Mouse (Mus musculus): ENCODE measurements around the gene Nptx2. TPM values are rescaled to one million over a fixed set of nuclear protein-coding genes. Genes with fewer than 3 reads are reported as not detected.

Nptx2 gene
- polyA plus RNA-seq, 1 experiment = 11.1 TPM

DNA sequence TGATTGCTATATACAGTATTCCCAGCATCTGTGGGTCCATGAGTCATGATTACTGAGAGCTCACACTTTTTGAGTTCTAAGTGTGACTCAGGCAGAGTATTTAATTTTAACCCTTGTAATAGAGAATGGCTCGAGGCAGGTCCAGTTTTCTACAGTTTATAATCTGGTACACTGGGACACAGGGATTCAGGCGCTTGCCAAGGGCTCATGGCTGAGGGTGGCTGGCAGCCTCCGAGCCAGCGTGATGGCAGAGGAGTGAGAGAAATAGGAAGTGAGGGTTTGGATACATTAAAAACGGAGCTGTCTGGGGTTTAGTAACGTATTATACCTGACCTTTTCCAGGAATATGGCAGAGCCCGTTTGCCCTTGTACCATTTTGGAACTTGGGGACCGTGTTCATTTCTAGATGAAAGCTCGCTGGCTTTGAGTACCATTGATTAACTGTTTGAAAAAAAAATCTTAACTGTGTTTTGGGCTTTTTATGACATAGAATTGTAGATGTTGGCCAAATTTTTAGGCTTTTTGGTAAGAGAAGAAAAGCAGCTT, 1.7 kb downstream of the Nptx2 start:
- no peak overlapping the region for H3K4me3 ChIP-seq (ENCODE audit: control insufficient read depth, low read depth, low read length)
- H3K36me3 ChIP-seq (ENCODE audit: control insufficient read depth, insufficient read depth, low read length) = no peaks in the 10 kb centered on the region
- H3K27ac ChIP-seq (ENCODE audit: control insufficient read depth, insufficient read depth, low read depth, low read length) = no peak overlapping the region
- no peaks in the 10 kb centered on the region for H3K27me3 ChIP-seq (ENCODE audit: control insufficient read depth, insufficient read depth, low read length)
- no peak for TF ChIP-seq CTCF (IDR thresholded peaks at IDR 0.05; ENCODE audit: control insufficient read depth, insufficient read depth, insufficient replicate concordance, low read depth, low read length)
- H3K4me1 ChIP-seq (ENCODE audit: control insufficient read depth, insufficient read depth, low read length) = peaks cover 21% of the 10 kb centered on the region

DNA sequence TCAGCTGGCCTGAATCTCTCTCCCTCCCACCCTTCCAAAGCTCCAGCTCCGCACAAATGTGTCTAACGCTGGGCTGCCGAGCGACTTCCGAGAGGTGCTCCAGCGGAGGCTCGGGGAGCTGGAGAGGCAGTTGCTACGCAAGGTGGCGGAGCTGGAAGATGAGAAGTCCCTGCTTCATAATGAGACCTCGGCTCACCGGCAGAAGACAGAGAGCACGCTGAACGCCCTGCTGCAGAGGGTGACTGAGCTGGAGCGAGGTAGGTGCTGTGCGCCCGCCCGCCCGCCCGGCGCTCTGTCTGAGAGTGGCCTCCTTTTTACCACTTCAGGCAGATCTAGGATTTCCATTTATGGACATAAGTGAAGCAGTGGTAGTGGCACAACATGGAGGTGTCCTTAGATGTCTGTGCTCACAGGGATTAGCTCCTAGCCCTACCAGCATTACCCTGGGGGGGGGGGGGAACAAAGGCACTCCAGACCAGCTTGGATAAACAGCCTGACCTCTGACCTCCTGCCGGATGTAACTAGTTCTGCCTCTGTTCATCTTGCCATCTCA, 2.5 kb downstream of the Nptx2 start:
- no peak for TF ChIP-seq CTCF (IDR thresholded peaks at IDR 0.05; ENCODE audit: control insufficient read depth, insufficient read depth, insufficient replicate concordance, low read depth, low read length)
- no peak for TF ChIP-seq POLR2A (IDR thresholded peaks at IDR 0.05; ENCODE audit: control insufficient read depth, low read depth, low read length)
- no peaks in the 10 kb centered on the region for H3K27me3 ChIP-seq (ENCODE audit: control insufficient read depth, insufficient read depth, low read length)
- H3K4me1 ChIP-seq (ENCODE audit: control insufficient read depth, insufficient read depth, low read length) = peaks cover 21% of the 10 kb centered on the region
- H3K4me3 ChIP-seq (ENCODE audit: control insufficient read depth, low read depth, low read length) = no peak overlapping the region; the same call in 1 of the 2 replicates
- H3K36me3 ChIP-seq (ENCODE audit: control insufficient read depth, insufficient read depth, low read length) = no peaks in the 10 kb centered on the region
- H3K27ac ChIP-seq (ENCODE audit: control insufficient read depth, insufficient read depth, low read depth, low read length) = no peak overlapping the region

DNA sequence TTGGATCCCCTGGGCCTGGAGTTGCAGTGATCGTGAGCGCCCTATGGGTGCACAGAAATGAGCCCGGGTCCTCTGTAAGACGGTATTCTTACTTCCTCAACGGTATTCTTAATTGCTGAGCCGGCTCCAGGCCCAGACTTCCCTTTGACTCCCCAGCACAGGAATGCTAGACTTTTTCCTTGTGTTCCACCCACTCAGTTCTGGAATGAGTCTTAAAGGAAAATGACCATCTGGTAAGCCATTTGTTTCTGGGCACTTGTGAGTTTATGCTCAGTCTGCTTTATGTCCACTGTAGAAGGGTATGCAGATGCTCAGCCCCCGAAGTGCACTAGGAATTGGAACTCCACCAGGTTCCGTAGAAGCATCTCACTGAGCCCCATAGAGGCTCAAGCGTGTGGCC, 4.3 kb downstream of the Nptx2 start:
- Histone ChIP-seq H3K4me3 (ENCODE audit: control insufficient read depth, low read depth, low read length) (no peak overlapping the region), H3K36me3 (ENCODE audit: control insufficient read depth, insufficient read depth, low read length) (no peaks in the 10 kb centered on the region), H3K27me3 (ENCODE audit: control insufficient read depth, insufficient read depth, low read length) (no peaks in the 10 kb centered on the region), H3K4me1 (ENCODE audit: control insufficient read depth, insufficient read depth, low read length) (peaks cover 20% of the 10 kb centered on the region), H3K27ac (ENCODE audit: control insufficient read depth, insufficient read depth, low read depth, low read length) (no peak overlapping the region)
- TF ChIP-seq CTCF (IDR thresholded peaks at IDR 0.05; ENCODE audit: control insufficient read depth, insufficient read depth, insufficient replicate concordance, low read depth, low read length) (no peak), POLR2A (IDR thresholded peaks at IDR 0.05; ENCODE audit: control insufficient read depth, low read depth, low read length) (no peak)

DNA sequence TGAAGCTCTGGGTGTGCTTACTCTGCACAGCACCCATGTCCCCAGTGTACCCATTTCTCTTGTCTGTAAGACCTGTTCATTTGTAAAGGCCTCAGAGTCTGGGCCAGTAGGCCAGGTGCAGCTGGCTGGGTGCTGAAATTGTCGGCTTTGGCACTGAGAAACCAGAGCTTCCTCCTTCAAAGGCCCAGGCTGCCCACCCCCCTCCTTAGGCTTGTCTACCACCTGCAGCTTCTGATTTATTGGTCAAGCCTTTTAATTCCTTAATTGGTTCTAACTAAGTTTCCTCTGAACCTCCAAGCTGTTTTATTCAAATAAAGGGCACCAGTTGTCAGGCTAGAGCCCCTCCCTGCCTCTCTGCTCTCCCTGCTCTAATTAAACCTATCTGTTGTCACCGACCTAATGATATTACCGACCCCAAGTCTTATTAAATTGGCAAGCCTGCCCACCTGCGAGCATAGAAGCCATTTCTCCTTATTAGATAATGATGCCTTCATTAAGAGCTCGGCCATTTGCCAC, 5.0 kb downstream of the Nptx2 start:
- TF ChIP-seq CTCF (IDR thresholded peaks at IDR 0.05; ENCODE audit: control insufficient read depth, insufficient read depth, insufficient replicate concordance, low read depth, low read length) (no peak), POLR2A (IDR thresholded peaks at IDR 0.05; ENCODE audit: control insufficient read depth, low read depth, low read length) (no peak)
- no peak overlapping the region for H3K4me3 ChIP-seq (ENCODE audit: control insufficient read depth, low read depth, low read length)
- H3K36me3 ChIP-seq (ENCODE audit: control insufficient read depth, insufficient read depth, low read length) = no peaks in the 10 kb centered on the region
- peaks cover 15% of the 10 kb centered on the region for H3K4me1 ChIP-seq (ENCODE audit: control insufficient read depth, insufficient read depth, low read length)
- no peak overlapping the region for H3K27ac ChIP-seq (ENCODE audit: control insufficient read depth, insufficient read depth, low read depth, low read length)
- no peaks in the 10 kb centered on the region for H3K27me3 ChIP-seq (ENCODE audit: control insufficient read depth, insufficient read depth, low read length)

DNA sequence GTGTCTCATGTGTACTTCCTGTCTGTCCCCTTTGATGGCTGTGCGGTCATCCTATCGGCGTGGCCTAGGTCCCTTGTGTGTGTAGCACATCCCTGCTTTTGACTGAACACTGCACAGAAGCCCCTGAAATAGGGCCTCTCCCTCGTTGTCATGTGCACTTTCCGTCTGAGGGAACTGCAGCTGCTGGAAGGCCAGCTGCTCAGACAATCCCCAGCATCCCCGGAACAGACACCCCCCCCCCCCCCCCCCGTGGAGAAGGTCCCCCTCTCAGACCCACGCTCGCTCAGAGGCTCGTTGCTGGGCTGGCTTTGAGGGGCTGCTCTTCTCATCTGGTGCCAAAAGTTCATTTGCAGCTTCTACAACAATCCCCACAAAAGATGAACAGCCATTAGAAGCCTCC, 11.0 kb downstream of the Nptx2 start:
- Histone ChIP-seq H3K4me3 (ENCODE audit: control insufficient read depth, low read depth, low read length) (no peak overlapping the region), H3K27ac (ENCODE audit: control insufficient read depth, insufficient read depth, low read depth, low read length) (no peak overlapping the region), H3K36me3 (ENCODE audit: control insufficient read depth, insufficient read depth, low read length) (no peaks in the 10 kb centered on the region), H3K27me3 (ENCODE audit: control insufficient read depth, insufficient read depth, low read length) (no peaks in the 10 kb centered on the region), H3K4me1 (ENCODE audit: control insufficient read depth, insufficient read depth, low read length) (no peaks in the 10 kb centered on the region)
- TF ChIP-seq POLR2A (IDR thresholded peaks at IDR 0.05; ENCODE audit: control insufficient read depth, low read depth, low read length) (no peak), CTCF (IDR thresholded peaks at IDR 0.05; ENCODE audit: control insufficient read depth, insufficient read depth, insufficient replicate concordance, low read depth, low read length) (no peak)

DNA sequence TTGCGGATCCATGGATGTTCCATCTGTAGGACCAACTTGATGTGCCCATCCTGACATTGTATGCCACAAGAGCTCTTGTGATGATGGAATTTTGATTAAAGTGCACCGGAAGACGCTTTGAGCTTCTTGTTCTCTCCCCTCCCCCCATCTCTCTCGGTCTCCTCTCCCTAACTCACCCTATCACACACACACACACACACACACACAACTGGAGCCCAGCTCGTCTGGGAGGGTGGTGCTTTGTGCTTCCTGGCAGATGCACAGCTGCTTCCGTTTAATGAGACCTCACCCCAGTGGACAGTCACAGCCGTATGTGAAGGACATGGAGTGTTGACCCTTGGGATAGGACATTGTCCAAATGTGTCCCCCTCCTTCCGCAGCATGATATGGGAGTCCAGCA, 11.7 kb downstream of the Nptx2 start:
- TF ChIP-seq POLR2A (IDR thresholded peaks at IDR 0.05; ENCODE audit: control insufficient read depth, low read depth, low read length) (no peak), CTCF (IDR thresholded peaks at IDR 0.05; ENCODE audit: control insufficient read depth, insufficient read depth, insufficient replicate concordance, low read depth, low read length) (no peak)
- H3K4me3 ChIP-seq (ENCODE audit: control insufficient read depth, low read depth, low read length) = no peak overlapping the region
- no peaks in the 10 kb centered on the region for H3K4me1 ChIP-seq (ENCODE audit: control insufficient read depth, insufficient read depth, low read length)
- H3K27me3 ChIP-seq (ENCODE audit: control insufficient read depth, insufficient read depth, low read length) = no peaks in the 10 kb centered on the region
- no peaks in the 10 kb centered on the region for H3K36me3 ChIP-seq (ENCODE audit: control insufficient read depth, insufficient read depth, low read length)
- no peak overlapping the region for H3K27ac ChIP-seq (ENCODE audit: control insufficient read depth, insufficient read depth, low read depth, low read length)

DNA sequence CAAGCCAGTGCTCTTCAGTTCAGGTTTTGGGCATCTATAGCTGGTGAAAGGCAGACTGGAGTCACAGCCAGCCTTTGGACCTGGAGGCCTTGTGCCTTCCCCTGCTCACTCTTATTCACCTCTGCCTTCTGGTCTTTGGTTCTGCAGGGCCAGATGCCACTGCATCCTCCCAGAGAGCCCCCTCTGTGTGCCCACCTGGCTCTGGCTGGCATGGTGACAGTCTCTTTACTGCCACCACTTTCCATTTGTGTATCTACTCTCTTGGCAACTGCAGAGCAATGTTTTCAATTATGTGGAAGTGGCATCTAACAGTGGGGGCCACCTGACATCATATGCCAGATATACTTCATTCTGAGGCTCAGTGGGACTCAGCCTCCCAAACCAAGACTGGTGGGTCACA, 12.8 kb downstream of the Nptx2 start:
- TF ChIP-seq POLR2A (IDR thresholded peaks at IDR 0.05; ENCODE audit: control insufficient read depth, low read depth, low read length) (no peak), CTCF (IDR thresholded peaks at IDR 0.05; ENCODE audit: control insufficient read depth, insufficient read depth, insufficient replicate concordance, low read depth, low read length) (no peak)
- Histone ChIP-seq H3K36me3 (ENCODE audit: control insufficient read depth, insufficient read depth, low read length) (no peaks in the 10 kb centered on the region), H3K27me3 (ENCODE audit: control insufficient read depth, insufficient read depth, low read length) (no peaks in the 10 kb centered on the region), H3K4me1 (ENCODE audit: control insufficient read depth, insufficient read depth, low read length) (no peaks in the 10 kb centered on the region), H3K27ac (ENCODE audit: control insufficient read depth, insufficient read depth, low read depth, low read length) (no peak overlapping the region), H3K4me3 (ENCODE audit: control insufficient read depth, low read depth, low read length) (no peak overlapping the region)
